Mouse (Mus musculus) Patski (cell line): ENCODE data around the gene Zfyve21. TPM values are rescaled to one million over a fixed set of nuclear protein-coding genes. Genes with fewer than 3 reads are reported as not detected.

Experiments
- ATAC-seq: fragments of 100-300 bp; one replicate; pipeline ENCODE4 v1.8.0; 2021
- CTCF ChIA-PET: fragments of 350-600 bp; sonication (Branson Sonifier 250); formaldehyde crosslinking; loops from one replicate; lab custom pipeline; 2022; ENCODE audit warnings: inconsistent platforms; lab: Charles Lee
- POLR2A ChIA-PET: fragments of 350-600 bp; sonication (Branson Sonifier 250); formaldehyde crosslinking; loops from one replicate; lab custom pipeline; 2022; ENCODE audit warnings: antibody characterized with exemption, inconsistent platforms; lab: Charles Lee
- DNase-seq: peaks from one replicate; pipeline ENCODE4 v3.0.0-alpha.2; 2011; ENCODE audit warnings: low read depth, low spot score
- H3K27me3 ChIP-seq: fragments of 371-371 bp; one replicate; pipeline ENCODE4 v1.5.1; 2021
- CTCF ChIP-seq: fragments of 100-300 bp; IDR thresholded peaks from one replicate; pipeline ENCODE4 v1.5.1; 2021
- in situ Hi-C: fragments of 300-500 bp; cut with MboI; formaldehyde crosslinking; loops from 3 replicates; pipeline ENCODE4 v1.11.1; 2018; ENCODE audit warnings: low pct_unique_long_range_greater_than_20kb, mixed read lengths
- polyA plus RNA-seq: library from polyadenylated mRNA; unstranded; gene quantifications from one replicate; pipeline ENCODE4 v1.2.3, GENCODE M21; 2021

The Zfyve21 gene
- 42.1 TPM for polyA plus RNA-seq

GRCm38 (mm10) chr12:111813766-111814617 lies at the start of gene Zfyve21, which contains the start of gene Xrcc3:
Gene Zfyve21, plus strand, starts transcription at chr12:111814170.
Gene Xrcc3, minus strand, starts transcription at chr12:111813873.
- no peak for TF ChIP-seq CTCF
- in situ Hi-C loops, result no loop called here
- H3K27me3 ChIP-seq, result no peaks in the 10 kb centered on the region
- DNase-seq, result peak; percentile 81
- POLR2A ChIA-PET, result no interaction called here
- ATAC-seq, result peak; percentile 94
- CTCF ChIA-PET, result no interaction called here

- in situ Hi-C loops, result no loop called here
- no peak for TF ChIP-seq CTCF
- ATAC-seq, result no peak
- H3K27me3 ChIP-seq, result no peaks in the 10 kb centered on the region
- ChIA-PET CTCF (interaction anchor here (0.6 to 0.8 kb wide), 2 partner anchors 27 to 86 kb away, joined by 3 read pairs; no protein-coding TSS in a partner anchor), POLR2A (no interaction called here)
- no peak for DNase-seq
Measured at GRCm38 (mm10) chr12:111766313-111767236, 47.4 kb upstream of the Zfyve21 start.

GRCm38 (mm10) chr12:111768322-111768928 lies 45.5 kb upstream of the Zfyve21 start:
- CTCF ChIA-PET, result no interaction called here
- in situ Hi-C loops, result no loop called here
- ATAC-seq (no peak), DNase-seq (no peak)
- no peak for TF ChIP-seq CTCF
- POLR2A ChIA-PET, result no interaction called here
- no peaks in the 10 kb centered on the region for H3K27me3 ChIP-seq

GRCm38 (mm10) chr12:111769306-111769705 lies 44.7 kb upstream of the Zfyve21 start:
- DNase-seq (no peak), ATAC-seq (no peak)
- ChIA-PET CTCF (no interaction called here), POLR2A (no interaction called here)
- in situ Hi-C loops, result no loop called here
- H3K27me3 ChIP-seq, result no peaks in the 10 kb centered on the region
- TF ChIP-seq CTCF, result no peak

- TF ChIP-seq CTCF, result no peak
- ATAC-seq, result no peak
- no peaks in the 10 kb centered on the region for H3K27me3 ChIP-seq
- ChIA-PET CTCF (no interaction called here), POLR2A (no interaction called here)
- in situ Hi-C loops, result no loop called here
- no peak for DNase-seq
Measured at GRCm38 (mm10) chr12:111769816-111770577, 44.0 kb upstream of the Zfyve21 start.

GRCm38 (mm10) chr12:111770651-111771050 lies 43.3 kb upstream of the Zfyve21 start:
- ChIA-PET CTCF (interaction anchor here (0.7 kb wide), 1 partner anchor 419 kb away, joined by 3 read pairs; no protein-coding TSS in a partner anchor), POLR2A (no interaction called here)
- no peaks in the 10 kb centered on the region for H3K27me3 ChIP-seq
- ATAC-seq (no peak), DNase-seq (no peak)
- TF ChIP-seq CTCF, result no peak
- in situ Hi-C loops, result no loop called here

- no peaks in the 10 kb centered on the region for H3K27me3 ChIP-seq
- in situ Hi-C loops, result no loop called here
- ChIA-PET POLR2A (no interaction called here), CTCF (no interaction called here)
- no peak for ATAC-seq
- DNase-seq, result no peak
- no peak for TF ChIP-seq CTCF
Measured at GRCm38 (mm10) chr12:111774156-111774555, 39.8 kb upstream of the Zfyve21 start.

- in situ Hi-C loops, result no loop called here
- POLR2A ChIA-PET, result no interaction called here
Measured at GRCm38 (mm10) chr12:111774845-111775244, 39.1 kb upstream of the Zfyve21 start.

GRCm38 (mm10) chr12:111777919-111778318 lies 36.1 kb upstream of the Zfyve21 start:
- in situ Hi-C loops, result no loop called here
- no peaks in the 10 kb centered on the region for H3K27me3 ChIP-seq
- TF ChIP-seq CTCF, result no peak
- POLR2A ChIA-PET, result no interaction called here
- CTCF ChIA-PET, result no interaction called here
- ATAC-seq (no peak), DNase-seq (no peak)

More at GRCm38 (mm10) chr12:111774845-111775244, 39.1 kb upstream of the Zfyve21 start:
- TF ChIP-seq CTCF, result no peak
- DNase-seq (no peak), ATAC-seq (no peak)
- H3K27me3 ChIP-seq, result no peaks in the 10 kb centered on the region
- CTCF ChIA-PET, result interaction anchor here (1.6 kb wide), 1 partner anchor 13 kb away, joined by 3 read pairs; no protein-coding TSS in a partner anchor
